Mouse (Mus musculus) liver, embryonic 14.5 days (tissue): ENCODE measurements around the gene Grtp1. TPM values are rescaled to one million over a fixed set of nuclear protein-coding genes. Genes with fewer than 3 reads are reported as not detected.

Experiments used
- ATAC-seq: fragments of 200-750 bp; cut with Nextera tagmentation; 2 replicates; pipeline ENCODE4 v1.8.0; 2017; ENCODE audit warnings: moderate number of reproducible peaks, mild to moderate bottlenecking, moderate library complexity; ENCODE audit not compliant: insufficient read depth
- DNase-seq, 3 experiments: peaks; one replicate each; pipeline ENCODE4 v3.0.0-alpha.2; 2012 to 2013; ENCODE audit warnings: low read depth in 3 of 3, low spot score in 3 of 3
- H3K27ac ChIP-seq: fragments of 300-500 bp; sonication (generic); 2 replicates; pipeline ENCODE4 v1.5.1; 2014; ENCODE audit warnings: moderate library complexity, mild to moderate bottlenecking, control low read depth, inconsistent platforms
- H3K27me3 ChIP-seq: fragments of 300-500 bp; sonication (generic); 2 replicates; pipeline ENCODE4 v1.6.1; 2014; ENCODE audit warnings: mild to moderate bottlenecking, low read length, moderate library complexity; ENCODE audit not compliant: control insufficient read depth, insufficient read depth
- H3K36me3 ChIP-seq: fragments of 300-500 bp; sonication (generic); replicated peaks from 2 replicates; pipeline ENCODE4 v1.6.1; 2014; ENCODE audit warnings: low read depth; ENCODE audit not compliant: control insufficient read depth, insufficient read depth
- H3K4me1 ChIP-seq, 2 experiments: fragments of 200-500 bp in 1 of 2; fragments of 300-500 bp in 1 of 2; sonication (generic) in 1 of 2; replicated peaks; 2 replicates each; pipeline ENCODE4 v1.6.1; 2012 to 2014; ENCODE audit warnings: antibody characterized with exemption in 1 of 2, inconsistent platforms in 1 of 2, low read length in 1 of 2; ENCODE audit not compliant: control insufficient read depth in 2 of 2, insufficient read depth in 2 of 2
- H3K4me2 ChIP-seq: fragments of 300-500 bp; sonication (generic); 2 replicates; pipeline ENCODE4 v1.6.1; 2014; ENCODE audit warnings: low read depth, mild to moderate bottlenecking, control low read depth, moderate library complexity
- H3K4me3 ChIP-seq, 2 experiments: fragments of 200-500 bp in 1 of 2; fragments of 300-500 bp in 1 of 2; sonication (generic) in 1 of 2; 2 replicates each; pipeline ENCODE4 v1.5.1; 2012 to 2014; ENCODE audit warnings: low read depth in 2 of 2, low read length in 2 of 2, mild to moderate bottlenecking in 2 of 2, control low read depth in 1 of 2, inconsistent platforms in 1 of 2, moderate library complexity in 1 of 2; ENCODE audit not compliant: insufficient read depth in 1 of 2
- H3K9ac ChIP-seq: fragments of 300-500 bp; sonication (generic); replicated peaks from 2 replicates; pipeline ENCODE4 v1.6.1; 2014; ENCODE audit warnings: mild to moderate bottlenecking, control low read depth, moderate library complexity
- H3K9me3 ChIP-seq: fragments of 300-500 bp; sonication (generic); 2 replicates; pipeline ENCODE4 v1.6.1; 2016; ENCODE audit warnings: low read length, mixed read lengths; ENCODE audit not compliant: control insufficient read depth
- CTCF ChIP-seq: IDR thresholded peaks from 2 replicates; pipeline ENCODE4 v1.5.1; 2016; ENCODE audit warnings: antibody characterized with exemption, low read depth, control low read depth
- EP300 ChIP-seq: IDR thresholded peaks from 2 replicates; pipeline ENCODE4 v1.6.1; 2016; ENCODE audit warnings: antibody characterized with exemption, low read depth
- WGBS: fragments of 180-500 bp; shearing (Covaris S2); extraction: QIAGEN DNeasy Blood & Tissue Kit; methylation state at CpG from one replicate; pipeline ENCODE4 v1.1.7; 2014; ENCODE audit not compliant: insufficient replicate concordance; 5-methylcytosine and 5-hydroxymethylcytosine counted together
- polyA plus RNA-seq, 2 experiments: library from polyadenylated mRNA; depleted of rRNA in 1 of 2; stranded (reverse) in 1 of 2; unstranded in 1 of 2; fragments of >200 nt; fragmentation: Nextera tagmentation in 1 of 2; extraction: Ambion mirVana in 1 of 2; gene quantifications; 2 replicates each; pipeline versions ENCODE4 v1.2.1 to v1.2.3; 2012 to 2014

Gene Grtp1
- polyA plus RNA-seq, 2 experiments = 5.7 to 9.5 TPM

- peak; percentile 8; the same call in 1 of the 2 replicates for TF ChIP-seq EP300
- TF ChIP-seq CTCF = peak; percentile 97
- no peaks in the 10 kb centered on the region for H3K27me3 ChIP-seq
- H3K9ac ChIP-seq = no peak overlapping the region
- peak overlapping the region; percentile 28; the same call in 1 of the 2 replicates for H3K4me2 ChIP-seq
- ATAC-seq = peak; percentile 70
- WGBS = 4% methylated on average over 10 of the region's 10 CpGs
- no peak overlapping the region for H3K4me3 ChIP-seq
- no peaks in the 10 kb centered on the region for H3K36me3 ChIP-seq
- peaks cover 16 to 29% of the 10 kb centered on the region in 2 experiments for H3K4me1 ChIP-seq
- peak; percentile 64 to 73 (median 68) for DNase-seq
- H3K9me3 ChIP-seq = no peaks in the 10 kb centered on the region
- no peak overlapping the region for H3K27ac ChIP-seq
These were observed 13.3 kb upstream of the Grtp1 start for GRCm38 (mm10) chr8:13213479-13214268.

- DNase-seq (no peak), ATAC-seq (no peak)
- H3K4me2 ChIP-seq = 0 out of 2 replicates have a peak overlapping the region, but pooled peaks have one; percentile 1
- H3K27me3 ChIP-seq = no peaks in the 10 kb centered on the region
- 74% methylated on average over 1 of the region's 1 CpGs for whole genome bisulfite sequencing
- peak overlapping the region; percentile 2 for H3K27ac ChIP-seq
- no peak for TF ChIP-seq CTCF
- no peak for TF ChIP-seq EP300
- no peaks in the 10 kb centered on the region for H3K9me3 ChIP-seq
- peaks cover 46 to 67% of the 10 kb centered on the region in 2 experiments for H3K4me1 ChIP-seq
- no peak overlapping the region for H3K4me3 ChIP-seq
- 0 out of 2 replicates have a peak overlapping the region, but pooled peaks have one; percentile 15 for H3K9ac ChIP-seq
- H3K36me3 ChIP-seq = no peaks in the 10 kb centered on the region
These were observed 9.3 kb upstream of the Grtp1 start for GRCm38 (mm10) chr8:13209770-13210169.

- 24% methylated on average over 6 of the region's 6 CpGs for WGBS
- H3K36me3 ChIP-seq = no peaks in the 10 kb centered on the region
- DNase-seq = peak in 1 of 3 experiments; percentile 72
- no peak for TF ChIP-seq EP300
- peak; percentile 67 for TF ChIP-seq CTCF
- H3K9me3 ChIP-seq = no peaks in the 10 kb centered on the region
- H3K27ac ChIP-seq = peak overlapping the region; percentile 49
- peak; percentile 74 for ATAC-seq
- H3K4me1 ChIP-seq = peaks cover 55 to 73% of the 10 kb centered on the region in 2 experiments
- H3K4me2 ChIP-seq = peak overlapping the region; percentile 21
- H3K27me3 ChIP-seq = no peaks in the 10 kb centered on the region
- H3K4me3 ChIP-seq = no peak overlapping the region
- H3K9ac ChIP-seq = peak overlapping the region; percentile 14; the same call in 1 of the 2 replicates
These were observed 8.4 kb upstream of the Grtp1 start for GRCm38 (mm10) chr8:13208627-13209355.

DNA sequence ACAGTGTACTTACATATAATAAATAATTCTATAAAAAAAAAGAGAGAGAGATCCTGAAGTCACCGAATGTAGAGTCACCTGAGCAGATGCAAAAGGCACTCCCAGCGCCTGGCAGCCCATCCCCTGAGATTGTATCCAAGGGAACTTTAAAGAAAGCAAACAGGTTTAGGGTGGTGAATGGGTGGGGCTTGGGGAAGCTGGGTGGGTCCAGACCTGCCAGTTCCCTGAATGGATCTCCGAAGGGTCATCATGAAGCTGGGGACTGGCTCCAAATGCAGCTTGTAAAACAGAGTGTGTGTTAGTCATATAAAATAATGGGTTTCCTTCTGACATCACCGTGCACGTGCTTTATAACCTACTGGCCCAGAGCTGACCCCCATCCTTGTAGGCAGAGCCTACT lies 5.9 kb upstream of the Grtp1 start:
- WGBS = 32% methylated on average over 5 of the region's 5 CpGs
- Histone ChIP-seq H3K4me3 (no peak overlapping the region), H3K4me2 (peak overlapping the region; percentile 19), H3K9ac (no peak overlapping the region; the same call in 1 of the 2 replicates), H3K27me3 (no peaks in the 10 kb centered on the region), H3K36me3 (no peaks in the 10 kb centered on the region; the same call in 1 of the 2 replicates), H3K9me3 (no peaks in the 10 kb centered on the region), H3K27ac (peak overlapping the region; percentile 67), H3K4me1 (peaks cover 64 to 78% of the 10 kb centered on the region in 2 experiments)
- ATAC-seq = no peak
- DNase-seq = peak in 1 of 3 experiments; percentile 70
- TF ChIP-seq CTCF = no peak
- no peak for TF ChIP-seq EP300
